Mouse (Mus musculus): ENCODE results near the gene Plcl1. TPM values are rescaled to one million over a fixed set of nuclear protein-coding genes. Genes with fewer than 3 reads are reported as not detected.

The Plcl1 gene
- polyA plus RNA-seq, 1 experiment from 2014 or later: 0.10 TPM

DNA sequence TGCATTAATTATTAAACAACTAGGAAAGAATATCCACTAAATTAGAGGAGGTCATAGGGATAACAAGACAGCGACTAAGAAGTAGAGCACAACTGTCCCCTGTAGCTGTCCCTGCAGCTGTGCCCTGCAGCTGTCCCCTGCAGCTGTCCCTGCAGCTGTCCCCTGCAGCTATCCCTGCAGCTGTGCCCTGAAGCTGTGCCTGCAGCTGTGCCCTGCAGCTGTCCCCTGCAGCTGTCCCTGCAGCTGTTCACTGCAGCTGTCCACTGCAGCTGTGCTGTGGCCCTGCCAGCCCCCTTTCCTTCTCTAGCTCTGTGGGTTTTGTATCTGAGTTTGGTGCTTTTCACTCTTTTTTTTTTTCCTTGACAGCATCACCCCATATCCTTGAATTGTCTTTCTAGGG, 118.2 kb downstream of the Plcl1 start:
- WGBS (ENCODE audit: insufficient replicate concordance): 50% methylated on average over 1 of the region's 1 CpGs
- no peaks in the 10 kb centered on the region for H3K9me3 ChIP-seq (replicated peaks)
- H3K27me3 ChIP-seq: no peaks in the 10 kb centered on the region
- H3K4me1 ChIP-seq (replicated peaks): no peaks in the 10 kb centered on the region
- ATAC-seq (ENCODE audit: insufficient read depth): no peak
- H3K4me2 ChIP-seq: no peak overlapping the region
- no peak overlapping the region for H3K9ac ChIP-seq
- no peak overlapping the region for H3K27ac ChIP-seq (replicated peaks)
- no peak overlapping the region for H3K4me3 ChIP-seq (replicated peaks)
- H3K36me3 ChIP-seq (replicated peaks): no peaks in the 10 kb centered on the region

DNA sequence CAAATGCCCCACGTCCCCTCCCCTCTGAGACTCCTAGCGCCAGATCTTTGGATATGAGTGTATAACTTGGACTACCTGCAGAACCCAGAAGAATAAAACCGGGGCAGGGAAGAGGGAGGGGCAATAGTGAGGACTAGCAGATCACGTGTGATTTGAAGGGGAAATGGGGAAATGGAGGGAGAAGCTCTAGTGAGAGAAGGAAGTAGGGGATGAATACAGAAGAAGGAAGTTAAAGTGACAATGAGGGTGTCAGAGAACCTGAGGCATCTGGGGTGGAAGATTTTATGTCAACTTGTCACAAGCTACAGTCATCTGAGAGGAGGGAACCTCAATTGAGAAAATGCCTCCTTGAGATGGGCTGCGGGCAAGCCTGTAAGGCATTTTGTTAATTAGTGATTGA, 119.4 kb downstream of the Plcl1 start:
- 40% methylated on average over 5 of the region's 5 CpGs for WGBS (ENCODE audit: insufficient replicate concordance)
- H3K9me3 ChIP-seq (replicated peaks): no peaks in the 10 kb centered on the region
- H3K36me3 ChIP-seq (replicated peaks): no peaks in the 10 kb centered on the region
- H3K4me1 ChIP-seq (replicated peaks): no peaks in the 10 kb centered on the region
- H3K27ac ChIP-seq (replicated peaks): no peak overlapping the region
- no peak overlapping the region for H3K9ac ChIP-seq
- H3K4me2 ChIP-seq: no peak overlapping the region
- ATAC-seq (ENCODE audit: insufficient read depth): no peak
- no peak overlapping the region for H3K4me3 ChIP-seq (replicated peaks)
- no peaks in the 10 kb centered on the region for H3K27me3 ChIP-seq

DNA sequence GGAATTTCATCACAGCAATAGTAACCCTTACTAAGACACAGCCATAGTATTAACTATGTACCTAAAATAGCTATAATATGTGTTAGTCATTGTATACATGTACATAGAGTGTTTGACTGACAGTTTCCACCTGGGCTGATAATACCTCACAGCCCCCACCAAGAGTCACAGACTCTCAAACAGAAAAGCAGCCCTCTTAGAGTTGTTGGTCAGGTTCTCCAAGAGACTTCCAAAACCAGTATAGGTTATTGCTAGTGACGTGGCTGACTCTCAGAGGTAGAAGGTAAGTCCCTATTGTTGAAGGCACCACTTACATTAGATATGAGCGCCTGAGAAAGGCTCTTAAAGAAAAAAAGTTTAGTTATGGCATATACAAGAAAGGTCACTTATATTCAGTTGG, 120.0 kb downstream of the Plcl1 start:
- Histone ChIP-seq H3K9me3 (replicated peaks) (no peaks in the 10 kb centered on the region), H3K9ac (no peak overlapping the region), H3K4me2 (no peak overlapping the region), H3K36me3 (replicated peaks) (no peaks in the 10 kb centered on the region), H3K27me3 (no peaks in the 10 kb centered on the region), H3K27ac (replicated peaks) (no peak overlapping the region), H3K4me3 (replicated peaks) (no peak overlapping the region), H3K4me1 (replicated peaks) (no peaks in the 10 kb centered on the region)
- no peak for ATAC-seq (ENCODE audit: insufficient read depth)
- WGBS (ENCODE audit: insufficient replicate concordance): 63% methylated on average over 2 of the region's 2 CpGs

DNA sequence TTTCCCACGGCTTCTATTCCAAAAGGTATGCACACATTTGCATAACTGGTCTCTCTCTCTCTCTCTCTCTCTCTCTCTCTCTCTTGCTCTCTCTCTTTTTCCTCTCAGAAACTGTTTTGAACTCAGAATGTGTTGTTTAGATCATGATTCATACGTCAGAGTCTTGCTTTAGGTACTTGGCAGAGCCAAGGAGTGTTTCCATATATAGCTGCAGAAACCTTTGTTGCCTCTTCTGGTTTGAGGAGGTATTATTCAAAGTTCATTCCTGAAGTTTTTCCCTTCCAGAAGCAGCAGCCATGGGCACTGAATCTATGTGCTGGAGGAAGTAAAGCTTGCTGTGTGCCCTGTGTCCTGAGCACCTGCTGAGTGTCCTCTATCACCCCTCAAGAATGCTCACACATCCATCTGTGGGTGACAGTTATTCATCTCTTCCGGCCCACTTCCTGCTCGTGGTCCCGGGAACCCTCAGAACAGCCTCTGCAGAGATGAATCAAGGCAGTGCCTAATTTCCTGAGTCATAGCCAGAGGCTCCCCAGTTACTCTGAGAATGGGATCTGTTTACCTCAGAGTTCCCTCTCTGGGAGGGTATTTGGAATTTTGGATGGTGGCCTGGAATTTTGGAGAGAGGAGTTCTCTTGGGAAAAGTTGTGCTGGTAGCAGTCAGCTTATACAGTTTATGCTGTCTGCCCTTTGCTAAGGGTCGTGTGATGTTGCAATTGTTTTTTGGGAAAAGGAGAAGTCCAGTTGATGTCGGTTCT, 123.0 kb downstream of the Plcl1 start:
- Histone ChIP-seq H3K36me3 (replicated peaks) (no peaks in the 10 kb centered on the region), H3K4me2 (no peak overlapping the region)

DNA sequence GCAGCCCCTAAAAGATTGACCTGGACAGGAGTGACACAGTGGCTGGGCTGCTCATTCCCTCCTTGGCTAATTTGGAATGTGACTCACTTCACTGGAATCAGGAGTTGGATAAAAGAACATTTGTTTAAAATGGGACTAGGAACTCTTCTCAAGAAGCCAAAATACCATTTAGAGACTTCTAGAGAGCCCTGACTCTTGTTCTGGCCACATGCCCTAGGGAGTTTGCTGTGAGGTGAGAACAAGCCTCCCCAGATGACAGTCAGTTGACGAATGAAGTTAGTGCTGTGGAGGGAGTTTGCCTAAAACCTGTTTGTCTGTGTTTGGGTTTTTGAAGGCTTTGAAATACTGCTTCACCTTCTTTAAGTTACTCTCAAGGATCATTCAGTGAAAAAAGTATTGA, 128.1 kb downstream of the Plcl1 start:
- no peaks in the 10 kb centered on the region for H3K9me3 ChIP-seq (replicated peaks)
- no peaks in the 10 kb centered on the region for H3K36me3 ChIP-seq (replicated peaks)
- no peak overlapping the region for H3K27ac ChIP-seq (replicated peaks)
- no peak overlapping the region for H3K4me2 ChIP-seq
- ATAC-seq (ENCODE audit: insufficient read depth): no peak
- H3K4me3 ChIP-seq (replicated peaks): no peak overlapping the region
- WGBS (ENCODE audit: insufficient replicate concordance): 59% methylated on average over 1 of the region's 1 CpGs
- no peaks in the 10 kb centered on the region for H3K4me1 ChIP-seq (replicated peaks)
- H3K9ac ChIP-seq: no peak overlapping the region
- H3K27me3 ChIP-seq: no peaks in the 10 kb centered on the region

More for the DNA sequence above, 123.0 kb downstream of the Plcl1 start:
- Histone ChIP-seq H3K4me1 (replicated peaks) (no peaks in the 10 kb centered on the region), H3K27me3 (no peaks in the 10 kb centered on the region), H3K27ac (replicated peaks) (no peak overlapping the region), H3K9ac (no peak overlapping the region), H3K4me3 (replicated peaks) (no peak overlapping the region), H3K9me3 (replicated peaks) (no peaks in the 10 kb centered on the region)
- WGBS (ENCODE audit: insufficient replicate concordance): 13% methylated on average over 7 of the region's 7 CpGs
- ATAC-seq (ENCODE audit: insufficient read depth): no peak

DNA sequence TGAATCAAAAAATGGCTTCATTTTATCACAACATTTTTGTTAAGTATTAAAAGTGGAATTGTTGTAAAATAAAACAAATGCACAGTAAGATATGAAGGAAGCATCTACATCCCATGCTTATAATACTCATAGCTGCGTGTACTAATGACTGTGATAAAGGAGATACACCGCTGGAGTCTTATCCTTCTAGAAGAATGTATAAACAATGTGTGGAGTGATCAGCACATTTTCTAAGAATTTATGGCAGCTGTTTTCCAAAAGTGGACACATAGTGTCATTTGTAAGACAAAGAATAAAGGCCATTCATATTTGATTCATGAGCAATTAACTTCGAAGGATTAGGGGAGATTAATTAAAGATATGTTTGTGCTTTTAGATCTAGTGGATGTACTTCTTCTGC, 148.7 kb downstream of the Plcl1 start:
- H3K4me3 ChIP-seq (replicated peaks): no peak overlapping the region
- no peaks in the 10 kb centered on the region for H3K4me1 ChIP-seq (replicated peaks)
- H3K9ac ChIP-seq: no peak overlapping the region
- 59% methylated on average over 3 of the region's 3 CpGs for WGBS (ENCODE audit: insufficient replicate concordance)
- no peak overlapping the region for H3K4me2 ChIP-seq
- H3K27ac ChIP-seq (replicated peaks): no peak overlapping the region
- no peaks in the 10 kb centered on the region for H3K27me3 ChIP-seq
- H3K36me3 ChIP-seq (replicated peaks): no peaks in the 10 kb centered on the region
- no peaks in the 10 kb centered on the region for H3K9me3 ChIP-seq (replicated peaks)
- no peak for ATAC-seq (ENCODE audit: insufficient read depth)

DNA sequence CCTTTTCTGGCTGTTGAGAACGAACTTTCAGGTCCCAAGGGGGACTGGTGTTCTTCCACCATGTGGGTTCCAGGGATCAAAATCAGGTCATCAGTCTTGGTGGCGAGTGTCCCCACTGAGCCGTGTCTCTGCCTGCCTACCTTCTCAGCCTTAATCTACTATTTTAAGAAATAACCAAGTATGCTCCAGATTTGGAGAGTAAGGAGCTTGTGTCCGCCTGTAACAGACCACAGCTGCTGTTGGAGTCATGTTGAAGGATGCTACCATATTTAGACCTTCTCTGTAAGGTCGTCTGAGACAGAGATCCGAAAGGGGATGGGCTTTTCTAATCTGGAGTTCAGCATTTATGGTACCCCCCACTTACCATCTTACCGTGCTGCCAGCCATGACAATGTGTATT, 152.2 kb downstream of the Plcl1 start:
- no peak overlapping the region for H3K4me3 ChIP-seq (replicated peaks)
- no peaks in the 10 kb centered on the region for H3K36me3 ChIP-seq (replicated peaks)
- no peak for ATAC-seq (ENCODE audit: insufficient read depth)
- H3K27me3 ChIP-seq: no peaks in the 10 kb centered on the region
- no peaks in the 10 kb centered on the region for H3K9me3 ChIP-seq (replicated peaks)
- H3K9ac ChIP-seq: no peak overlapping the region
- H3K27ac ChIP-seq (replicated peaks): no peak overlapping the region
- H3K4me1 ChIP-seq (replicated peaks): no peaks in the 10 kb centered on the region
- WGBS (ENCODE audit: insufficient replicate concordance): 56% methylated on average over 7 of the region's 7 CpGs
- H3K4me2 ChIP-seq: no peak overlapping the region

DNA sequence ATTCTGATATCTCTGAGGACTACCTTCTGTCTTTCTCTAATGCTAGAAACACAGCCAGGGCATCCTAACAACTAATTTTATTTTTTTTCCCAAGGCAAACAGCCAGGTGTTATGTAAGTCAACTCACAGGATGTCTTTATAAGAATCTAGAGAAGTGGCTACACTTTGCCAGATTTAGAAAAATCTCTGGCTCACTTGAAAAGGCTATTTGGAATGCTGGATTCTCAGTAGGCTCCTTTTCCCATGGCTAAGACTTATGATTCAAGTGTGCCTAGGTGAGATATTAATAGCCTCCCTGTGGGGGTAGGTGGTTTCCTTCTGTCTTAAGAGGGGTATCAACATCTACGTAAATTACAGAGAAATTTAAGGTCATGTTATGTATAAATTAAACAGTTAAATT, 152.7 kb downstream of the Plcl1 start:
- Histone ChIP-seq H3K9me3 (replicated peaks) (no peaks in the 10 kb centered on the region), H3K9ac (no peak overlapping the region), H3K4me1 (replicated peaks) (no peaks in the 10 kb centered on the region), H3K4me2 (no peak overlapping the region), H3K27me3 (no peaks in the 10 kb centered on the region), H3K36me3 (replicated peaks) (no peaks in the 10 kb centered on the region), H3K4me3 (replicated peaks) (no peak overlapping the region), H3K27ac (replicated peaks) (no peak overlapping the region)
- no peak for ATAC-seq (ENCODE audit: insufficient read depth)
- WGBS (ENCODE audit: insufficient replicate concordance): 48% methylated on average over 1 of the region's 1 CpGs

DNA sequence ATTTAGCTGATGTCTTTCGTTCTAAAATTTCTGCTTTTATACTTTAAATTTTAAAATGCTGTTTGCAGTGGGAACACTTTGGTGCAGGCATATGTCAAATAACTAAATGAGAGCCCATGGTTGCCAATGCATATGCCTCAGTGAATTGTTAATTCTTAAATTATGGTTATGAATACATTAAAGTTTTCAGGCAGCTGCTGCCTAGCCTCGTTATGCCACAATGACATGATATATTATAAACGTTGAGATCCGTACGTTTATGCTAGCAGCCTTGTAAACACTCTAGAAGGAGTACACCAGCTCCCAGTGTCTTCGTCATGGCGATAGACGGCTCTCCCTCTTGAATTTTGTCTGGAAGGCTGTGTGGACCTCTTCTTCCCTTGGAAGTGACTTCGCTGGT, 154.3 kb downstream of the Plcl1 start:
- no peaks in the 10 kb centered on the region for H3K27me3 ChIP-seq
- no peaks in the 10 kb centered on the region for H3K36me3 ChIP-seq (replicated peaks)
- no peak for ATAC-seq (ENCODE audit: insufficient read depth)
- H3K9me3 ChIP-seq (replicated peaks): no peaks in the 10 kb centered on the region
- H3K4me3 ChIP-seq (replicated peaks): no peak overlapping the region
- 68% methylated on average over 9 of the region's 9 CpGs for WGBS (ENCODE audit: insufficient replicate concordance)
- H3K4me2 ChIP-seq: no peak overlapping the region
- H3K27ac ChIP-seq (replicated peaks): no peak overlapping the region
- H3K4me1 ChIP-seq (replicated peaks): no peaks in the 10 kb centered on the region
- H3K9ac ChIP-seq: no peak overlapping the region

DNA sequence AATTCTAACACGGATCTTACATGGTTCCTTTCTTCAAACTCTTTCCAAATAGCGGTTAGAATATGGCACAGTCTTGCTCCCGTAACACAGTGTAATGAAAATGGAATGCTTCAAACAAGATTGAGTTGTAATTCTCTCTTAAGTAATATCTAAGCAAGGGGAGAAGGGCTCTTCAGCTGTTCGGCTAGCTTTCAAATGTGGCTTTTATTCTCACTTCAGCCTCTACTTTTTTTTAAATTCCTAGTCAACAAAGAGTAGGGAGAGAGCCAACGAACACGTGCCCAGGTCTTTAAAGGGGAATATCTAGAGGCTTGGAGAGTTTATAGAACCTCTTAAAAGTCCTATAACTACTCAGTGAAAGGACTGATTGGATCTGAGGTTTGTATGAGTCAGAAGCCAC, 160.2 kb downstream of the Plcl1 start:
- no peak for ATAC-seq (ENCODE audit: insufficient read depth)

DNA sequence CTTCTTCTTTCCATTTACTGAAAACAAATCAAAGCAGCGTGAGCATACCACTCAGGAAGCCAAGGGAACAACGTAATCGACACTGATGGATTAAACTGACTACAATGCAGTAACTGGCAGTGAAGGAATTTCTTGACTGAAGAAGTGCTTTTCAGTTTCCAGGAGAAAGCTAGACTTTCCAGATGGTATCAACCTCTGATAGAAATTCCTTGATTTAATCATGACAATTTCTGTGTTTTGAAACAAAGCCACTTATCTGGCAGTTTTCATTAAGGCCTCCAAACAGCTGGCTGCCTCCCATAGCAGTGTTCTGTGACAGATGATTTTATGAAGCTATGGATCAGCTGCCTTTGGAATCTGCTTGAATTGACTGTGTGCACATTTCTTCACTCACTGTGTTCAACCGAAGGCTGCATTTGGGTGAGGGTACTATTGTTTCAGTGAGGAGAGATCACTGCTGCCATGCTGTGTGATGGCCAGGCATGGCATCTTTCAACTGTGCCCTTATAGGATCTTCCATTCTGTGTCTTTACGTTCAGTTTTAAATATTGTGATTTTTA, 162.2 kb downstream of the Plcl1 start:
- Histone ChIP-seq H3K4me1 (replicated peaks) (no peaks in the 10 kb centered on the region), H3K4me2 (no peak overlapping the region), H3K36me3 (replicated peaks) (no peaks in the 10 kb centered on the region), H3K27ac (replicated peaks) (no peak overlapping the region), H3K4me3 (replicated peaks) (no peak overlapping the region), H3K9me3 (replicated peaks) (no peaks in the 10 kb centered on the region), H3K27me3 (no peaks in the 10 kb centered on the region), H3K9ac (no peak overlapping the region)
- ATAC-seq (ENCODE audit: insufficient read depth): no peak
- 64% methylated on average over 5 of the region's 5 CpGs for WGBS (ENCODE audit: insufficient replicate concordance)

More for the DNA sequence above, 160.2 kb downstream of the Plcl1 start:
- no peak overlapping the region for H3K4me2 ChIP-seq
- H3K9ac ChIP-seq: no peak overlapping the region
- no peak overlapping the region for H3K4me3 ChIP-seq (replicated peaks)
- WGBS (ENCODE audit: insufficient replicate concordance): 57% methylated on average over 6 of the region's 6 CpGs
- no peaks in the 10 kb centered on the region for H3K36me3 ChIP-seq (replicated peaks)
- H3K4me1 ChIP-seq (replicated peaks): no peaks in the 10 kb centered on the region
- no peaks in the 10 kb centered on the region for H3K9me3 ChIP-seq (replicated peaks)
- no peak overlapping the region for H3K27ac ChIP-seq (replicated peaks)
- H3K27me3 ChIP-seq: no peaks in the 10 kb centered on the region

DNA sequence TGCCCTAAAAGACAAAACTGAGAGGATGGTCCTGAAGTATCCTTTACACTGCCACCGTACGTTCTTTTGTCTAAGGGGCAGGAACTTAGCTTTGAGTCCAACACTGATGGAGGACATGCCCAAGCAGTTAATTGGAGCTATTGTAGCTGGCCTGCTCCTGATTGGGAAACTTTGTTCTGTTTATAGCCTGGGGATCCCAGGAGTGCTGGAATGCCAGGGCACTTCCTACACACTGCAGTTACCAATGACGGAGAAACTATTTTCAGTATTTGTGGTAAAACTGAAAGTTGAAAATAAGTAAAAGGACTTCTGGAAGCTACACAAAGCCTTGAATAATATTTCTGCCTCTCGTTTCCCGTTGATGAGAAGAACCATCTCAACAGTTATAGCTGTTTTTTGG, 164.5 kb downstream of the Plcl1 start:
- WGBS (ENCODE audit: insufficient replicate concordance): 63% methylated on average over 5 of the region's 5 CpGs
- Histone ChIP-seq H3K27me3 (no peaks in the 10 kb centered on the region), H3K4me2 (no peak overlapping the region), H3K9ac (no peak overlapping the region), H3K36me3 (replicated peaks) (no peaks in the 10 kb centered on the region), H3K4me1 (replicated peaks) (no peaks in the 10 kb centered on the region), H3K27ac (replicated peaks) (no peak overlapping the region), H3K4me3 (replicated peaks) (no peak overlapping the region), H3K9me3 (replicated peaks) (no peaks in the 10 kb centered on the region)
- no peak for ATAC-seq (ENCODE audit: insufficient read depth)
